Mouse (Mus musculus): ENCODE measurements around the gene Med27.

DNA sequence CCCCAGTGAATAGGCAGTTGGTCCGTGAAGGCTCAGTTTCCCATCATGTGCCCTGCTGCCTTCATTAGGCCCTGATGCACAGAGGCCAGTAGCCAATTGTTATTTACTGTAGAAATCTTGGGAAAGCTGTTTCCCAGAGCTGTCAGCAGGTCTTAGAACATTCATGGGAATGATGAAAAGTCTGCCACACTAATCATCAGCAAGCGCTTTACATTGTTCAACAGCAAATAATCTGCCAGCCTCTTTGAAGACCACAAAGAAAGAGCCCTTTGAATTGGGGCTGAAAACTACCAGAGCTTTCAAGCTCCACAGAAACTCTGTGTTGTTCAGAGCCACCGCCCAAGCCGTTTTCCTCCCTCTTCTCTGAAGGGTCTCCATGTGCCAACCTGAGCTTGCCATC is 106.8 kb downstream of the Med27 start:
- TF ChIP-seq CTCF (IDR thresholded peaks at IDR 0.05; ENCODE audit: control insufficient read depth, insufficient read depth, low read length) (no peak), POLR2A (IDR thresholded peaks at IDR 0.05; ENCODE audit: borderline replicate concordance, control insufficient read depth, low read depth, low read length) (no peak)
